Mouse (Mus musculus) G1E (cell line): ENCODE data around the gene G6pc3.

Experiments
- CTCF ChIP-seq: IDR thresholded peaks from 2 replicates; pipeline ENCODE4 v1.5.1; 2012; ENCODE audit warnings: low read depth, low read length, inconsistent platforms, mixed read lengths
- GATA2 ChIP-seq: IDR thresholded peaks from 2 replicates; pipeline ENCODE4 v1.6.1; 2012; ENCODE audit warnings: low read depth, low read length, inconsistent platforms, borderline replicate concordance

DNA sequence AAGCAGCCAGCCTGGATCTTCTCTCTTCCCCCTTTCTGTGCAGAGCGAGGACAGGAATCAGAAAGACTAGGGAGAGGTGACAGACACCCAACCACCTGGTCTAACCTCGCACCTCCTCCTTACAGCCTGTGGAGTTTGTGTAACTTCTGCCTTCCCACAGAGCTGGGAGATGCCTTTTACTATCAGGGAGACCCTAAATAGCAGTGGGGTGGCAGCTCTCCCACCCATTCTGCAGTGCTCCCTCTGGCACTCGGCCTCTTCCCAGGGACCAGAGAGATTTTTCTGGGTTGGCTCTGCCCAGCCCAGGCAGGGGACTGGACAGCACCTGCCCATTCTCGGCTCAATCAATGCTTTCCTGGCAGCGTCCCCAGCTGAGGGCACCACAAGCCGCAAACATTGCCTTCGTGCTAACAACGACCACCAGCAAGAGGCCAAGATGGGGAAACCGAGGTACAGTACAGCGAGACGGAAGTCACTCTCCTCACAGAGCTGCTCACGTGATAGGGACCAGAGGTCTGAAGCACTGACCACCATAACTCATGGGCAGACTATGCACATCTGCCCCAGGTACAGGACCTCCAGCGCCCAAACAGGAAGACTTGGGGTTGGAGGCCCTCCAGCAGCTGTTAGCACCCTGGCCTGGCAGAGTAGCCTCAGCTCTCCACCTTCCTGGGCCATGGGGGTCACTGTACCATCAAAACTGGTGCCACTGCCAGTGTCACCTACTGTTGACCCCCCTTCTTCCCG, 30.0 kb downstream of the G6pc3 start:
- TF ChIP-seq GATA2 (no peak), CTCF (no peak)
